Mouse (Mus musculus) hindbrain, embryonic 15.5 days (tissue): ENCODE results near the gene Myo3b. TPM values are rescaled to one million over a fixed set of nuclear protein-coding genes. Genes with fewer than 3 reads are reported as not detected.

Experiments
- ATAC-seq: fragments of 200-750 bp; cut with Nextera tagmentation; 2 replicates; pipeline ENCODE4 v1.8.0; 2017; ENCODE audit warnings: low read depth, moderate number of reproducible peaks, moderate TSS enrichment; ENCODE audit not compliant: low FRiP score
- H3K27ac ChIP-seq: fragments of 300-500 bp; sonication (generic); replicated peaks from 2 replicates; pipeline ENCODE4 v1.5.1; 2015; ENCODE audit warnings: mild to moderate bottlenecking, inconsistent platforms
- H3K27me3 ChIP-seq: fragments of 300-500 bp; sonication (generic); 2 replicates; pipeline ENCODE4 v1.6.1; 2015; ENCODE audit warnings: control low read depth, inconsistent platforms
- H3K36me3 ChIP-seq: fragments of 300-500 bp; sonication (generic); 2 replicates; pipeline ENCODE4 v1.6.1; 2015; ENCODE audit warnings: control low read depth, inconsistent platforms
- H3K4me1 ChIP-seq: fragments of 300-500 bp; sonication (generic); replicated peaks from 2 replicates; pipeline ENCODE4 v1.6.1; 2015; ENCODE audit warnings: control low read depth, inconsistent platforms
- H3K4me2 ChIP-seq: fragments of 300-500 bp; sonication (generic); 2 replicates; pipeline ENCODE4 v1.6.1; 2015; ENCODE audit warnings: moderate library complexity, mild to moderate bottlenecking, inconsistent platforms
- H3K4me3 ChIP-seq: fragments of 300-500 bp; sonication (generic); 2 replicates; pipeline ENCODE4 v1.5.1; 2015; ENCODE audit warnings: mild to moderate bottlenecking, inconsistent platforms
- H3K9ac ChIP-seq: fragments of 300-500 bp; sonication (generic); 2 replicates; pipeline ENCODE4 v1.6.1; 2015; ENCODE audit warnings: inconsistent platforms
- H3K9me3 ChIP-seq: fragments of 300-500 bp; sonication (generic); 2 replicates; pipeline ENCODE4 v1.6.1; 2016; ENCODE audit warnings: control low read depth, inconsistent platforms
- WGBS: fragments of 180-500 bp; shearing (Covaris S2); methylation state at CpG from one replicate; pipeline ENCODE4 v1.1.7; 2015; 5-methylcytosine and 5-hydroxymethylcytosine counted together
- polyA plus RNA-seq: library from polyadenylated mRNA; unstranded; fragments of >200 nt; fragmentation: Nextera tagmentation; extraction: Ambion mirVana; gene quantifications from 2 replicates; pipeline ENCODE4 v1.2.1, GENCODE M21; 2015

The Myo3b gene
- polyA plus RNA-seq, 1 experiment from 2014 or later: 0.26 TPM

- Histone ChIP-seq H3K4me3 (no peak overlapping the region), H3K27me3 (no peaks in the 10 kb centered on the region), H3K4me1 (no peaks in the 10 kb centered on the region; the same call in 1 of the 2 replicates), H3K9ac (no peak overlapping the region), H3K27ac (no peak overlapping the region), H3K9me3 (peaks cover 4% of the 10 kb centered on the region; the same call in 1 of the 2 replicates), H3K36me3 (peaks cover 4% of the 10 kb centered on the region; the same call in 1 of the 2 replicates), H3K4me2 (no peak overlapping the region)
- no peak for ATAC-seq
- WGBS: 75% methylated on average over 2 of the region's 2 CpGs
These were observed 7.5 kb upstream of the Myo3b start for GRCm38 (mm10) chr2:70031472-70031871.

- no peak overlapping the region for H3K27ac ChIP-seq
- no peak overlapping the region for H3K9ac ChIP-seq
- H3K9me3 ChIP-seq: no peaks in the 10 kb centered on the region
- H3K4me2 ChIP-seq: no peak overlapping the region
- no peaks in the 10 kb centered on the region for H3K27me3 ChIP-seq
- WGBS: 51% methylated on average over 5 of the region's 5 CpGs
- H3K4me1 ChIP-seq: peaks cover 9% of the 10 kb centered on the region; the same call in 1 of the 2 replicates
- H3K4me3 ChIP-seq: no peak overlapping the region
- ATAC-seq: no peak
- H3K36me3 ChIP-seq: no peaks in the 10 kb centered on the region
These were observed 4.0 kb upstream of the Myo3b start for GRCm38 (mm10) chr2:70034895-70035294.

GRCm38 (mm10) chr2:70035358-70035757, 3.6 kb upstream of the Myo3b start:
- WGBS: 59% methylated on average over 1 of the region's 1 CpGs
- Histone ChIP-seq H3K9ac (no peak overlapping the region), H3K27me3 (no peaks in the 10 kb centered on the region), H3K36me3 (no peaks in the 10 kb centered on the region), H3K4me1 (peaks cover 9% of the 10 kb centered on the region; the same call in 1 of the 2 replicates), H3K4me3 (no peak overlapping the region), H3K27ac (no peak overlapping the region), H3K9me3 (no peaks in the 10 kb centered on the region), H3K4me2 (no peak overlapping the region)
- ATAC-seq: no peak

GRCm38 (mm10) chr2:70037221-70037620, 1.7 kb upstream of the Myo3b start:
- H3K4me2 ChIP-seq: no peak overlapping the region
- H3K4me3 ChIP-seq: no peak overlapping the region
- peaks cover 9% of the 10 kb centered on the region; the same call in 1 of the 2 replicates for H3K4me1 ChIP-seq
- H3K27ac ChIP-seq: no peak overlapping the region
- no peak overlapping the region for H3K9ac ChIP-seq
- no peaks in the 10 kb centered on the region for H3K36me3 ChIP-seq
- no peaks in the 10 kb centered on the region for H3K9me3 ChIP-seq
- 83% methylated on average over 8 of the region's 8 CpGs for WGBS
- H3K27me3 ChIP-seq: no peaks in the 10 kb centered on the region
- no peak for ATAC-seq

GRCm38 (mm10) chr2:70044466-70044865, 5.5 kb downstream of the Myo3b start:
- Histone ChIP-seq H3K27ac (peak overlapping the region; percentile 50; the same call in 1 of the 2 replicates), H3K9ac (no peak overlapping the region), H3K4me3 (no peak overlapping the region), H3K36me3 (no peaks in the 10 kb centered on the region), H3K9me3 (no peaks in the 10 kb centered on the region), H3K4me2 (no peak overlapping the region), H3K4me1 (0 out of 2 replicates have a peak, but pooled peaks cover 5% of the 10 kb centered on the region), H3K27me3 (no peaks in the 10 kb centered on the region)
- ATAC-seq: peak; percentile 30; the same call in 1 of the 2 replicates
- 31% methylated on average over 6 of the region's 6 CpGs for WGBS

GRCm38 (mm10) chr2:70047868-70048267, 8.9 kb downstream of the Myo3b start:
- Histone ChIP-seq H3K4me2 (no peak overlapping the region), H3K27me3 (no peaks in the 10 kb centered on the region), H3K4me3 (no peak overlapping the region), H3K4me1 (0 out of 2 replicates have a peak, but pooled peaks cover 5% of the 10 kb centered on the region), H3K27ac (no peak overlapping the region), H3K9ac (no peak overlapping the region), H3K9me3 (no peaks in the 10 kb centered on the region), H3K36me3 (no peaks in the 10 kb centered on the region)
- no peak for ATAC-seq
- 80% methylated on average over 11 of the region's 11 CpGs for WGBS

- no peak for ATAC-seq
- Histone ChIP-seq H3K9me3 (no peaks in the 10 kb centered on the region), H3K4me3 (no peak overlapping the region), H3K36me3 (no peaks in the 10 kb centered on the region), H3K4me2 (no peak overlapping the region), H3K4me1 (peaks cover 8% of the 10 kb centered on the region; the same call in 1 of the 2 replicates), H3K27me3 (no peaks in the 10 kb centered on the region), H3K27ac (peak overlapping the region; percentile 54; the same call in 1 of the 2 replicates), H3K9ac (no peak overlapping the region)
- WGBS: 40% methylated on average over 9 of the region's 9 CpGs
These were observed 14.9 kb downstream of the Myo3b start for GRCm38 (mm10) chr2:70053803-70054202.

GRCm38 (mm10) chr2:70058201-70058600, 19.3 kb downstream of the Myo3b start:
- no peak overlapping the region for H3K4me3 ChIP-seq
- no peak overlapping the region for H3K27ac ChIP-seq
- H3K27me3 ChIP-seq: no peaks in the 10 kb centered on the region
- ATAC-seq: no peak
- 91% methylated on average over 4 of the region's 4 CpGs for WGBS
- no peak overlapping the region for H3K9ac ChIP-seq
- H3K4me1 ChIP-seq: peaks cover 28% of the 10 kb centered on the region
- no peak overlapping the region for H3K4me2 ChIP-seq
- no peaks in the 10 kb centered on the region for H3K9me3 ChIP-seq
- H3K36me3 ChIP-seq: no peaks in the 10 kb centered on the region

GRCm38 (mm10) chr2:70060359-70061345, 21.7 kb downstream of the Myo3b start:
- Histone ChIP-seq H3K9me3 (no peaks in the 10 kb centered on the region), H3K4me1 (peaks cover 22% of the 10 kb centered on the region), H3K4me3 (no peak overlapping the region), H3K36me3 (no peaks in the 10 kb centered on the region), H3K27ac (peak overlapping the region; percentile 79), H3K9ac (no peak overlapping the region), H3K27me3 (no peaks in the 10 kb centered on the region), H3K4me2 (no peak overlapping the region)
- ATAC-seq: peak; percentile 75
- 35% methylated on average over 11 of the region's 11 CpGs for WGBS

- Histone ChIP-seq H3K36me3 (no peaks in the 10 kb centered on the region), H3K9me3 (no peaks in the 10 kb centered on the region), H3K27ac (no peak overlapping the region), H3K4me2 (no peak overlapping the region), H3K27me3 (no peaks in the 10 kb centered on the region), H3K4me1 (peaks cover 25% of the 10 kb centered on the region), H3K4me3 (no peak overlapping the region), H3K9ac (no peak overlapping the region)
- ATAC-seq: no peak
- WGBS: 87% methylated on average over 6 of the region's 6 CpGs
These were observed 26.2 kb downstream of the Myo3b start for GRCm38 (mm10) chr2:70065116-70065515.

- ATAC-seq: no peak
- Histone ChIP-seq H3K27me3 (no peaks in the 10 kb centered on the region), H3K4me2 (no peak overlapping the region), H3K27ac (peak overlapping the region; percentile 58), H3K36me3 (no peaks in the 10 kb centered on the region), H3K9ac (no peak overlapping the region), H3K4me3 (no peak overlapping the region), H3K4me1 (peaks cover 18% of the 10 kb centered on the region), H3K9me3 (no peaks in the 10 kb centered on the region)
- WGBS: 29% methylated on average over 7 of the region's 7 CpGs
These were observed 26.9 kb downstream of the Myo3b start for GRCm38 (mm10) chr2:70065729-70066300.
